Mouse (Mus musculus) heart, adult 2 months (tissue): ENCODE results near the gene Tmem262.

ENCODE experiments used
- CTCF ChIP-seq: fragments of 200-600 bp; IDR thresholded peaks from 2 replicates; pipeline ENCODE4 v1.8.1; 2022; ENCODE audit warnings: antibody characterized with exemption, mild to moderate bottlenecking, moderate library complexity
- POLR2A ChIP-seq: fragments of 200-500 bp; IDR thresholded peaks from 2 replicates; pipeline ENCODE4 v1.6.1; 2011; ENCODE audit warnings: mild to moderate bottlenecking, low read depth, low read length, control low read depth; ENCODE audit not compliant: insufficient read depth

DNA sequence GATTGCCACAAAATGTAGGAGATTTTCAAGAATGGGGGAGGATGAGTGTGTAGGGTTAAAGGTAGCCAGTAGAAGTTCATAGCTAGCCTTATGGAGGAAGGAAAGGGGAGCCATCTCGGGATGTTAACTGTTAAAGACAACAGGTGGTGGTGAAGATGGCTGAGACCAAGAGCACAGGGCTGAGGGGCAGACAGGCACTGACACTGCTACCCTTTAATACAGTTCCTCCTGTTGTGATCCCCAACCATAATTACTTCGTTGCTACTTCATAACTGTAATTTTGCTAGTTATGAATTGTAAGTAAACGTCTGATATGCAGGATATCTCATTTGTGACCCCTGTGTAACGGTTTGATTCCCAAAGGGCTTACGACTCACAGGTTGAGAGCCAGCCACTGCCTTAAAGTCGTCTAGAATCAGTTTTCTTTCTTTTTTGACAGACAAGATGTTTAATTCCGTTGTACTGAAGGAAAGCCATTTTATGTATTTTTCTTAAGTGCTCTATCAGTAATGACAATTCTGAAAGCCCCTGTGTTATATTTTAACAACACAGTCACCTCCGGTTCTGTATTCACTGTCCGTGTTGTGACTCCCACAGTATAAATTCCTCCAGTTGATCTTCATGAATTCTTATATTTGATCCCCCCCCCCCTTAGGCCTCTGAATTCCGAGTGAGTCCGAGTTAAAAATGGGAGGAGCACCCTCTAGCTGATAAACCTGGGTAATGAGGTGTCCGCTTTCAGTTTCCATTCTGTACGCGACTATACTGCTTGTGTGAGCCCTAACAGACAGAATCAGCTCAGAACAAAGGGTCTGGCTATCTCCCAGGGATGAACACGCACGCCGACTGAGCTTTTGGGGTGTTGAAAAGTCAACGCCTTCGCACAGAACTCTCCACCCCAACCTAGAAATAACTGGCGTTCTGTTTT, 34.2 kb upstream of the Tmem262 start:
- TF ChIP-seq CTCF: peak; percentile 35
- no peak for TF ChIP-seq POLR2A
